Comparison of ENCODE assay signal across 16 mouse cellular contexts in the genomic region with DNA sequence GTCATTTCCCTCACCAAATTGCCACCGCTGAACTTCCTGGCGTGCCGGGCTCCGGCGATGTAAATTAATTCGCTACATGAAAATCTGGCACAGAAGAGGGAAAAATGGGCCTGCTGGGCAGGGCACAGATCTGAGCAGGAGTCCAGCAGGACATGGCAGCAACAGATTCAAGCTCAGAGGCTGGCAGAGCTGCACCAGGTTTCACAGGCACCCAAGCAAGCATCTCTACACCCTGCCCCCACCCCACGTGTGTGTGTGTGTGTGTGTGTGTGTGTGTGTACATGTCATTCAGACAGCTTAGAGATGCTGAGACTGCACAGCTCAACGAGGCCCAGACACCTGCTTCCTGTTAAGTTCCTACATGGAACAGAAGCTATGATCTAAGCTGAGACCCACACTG.
DNase-seq lines count a peak whose midpoint lies in the region; ATAC-seq lines count a peak whose summit lies in the region.
"Had no signal": no experiment of that assay in that cellular context is flagged by ENCODE, and none has a peak within 500 bp of the region (broad histone marks: within the 10 kb centered on the region; RNA-seq: fewer than 3 reads in every experiment).

No protein-coding gene starts in this region.

- no peak overlapping the region for H3K9ac ChIP-seq in midbrain, embryonic 13.5 days (replicated peaks)
- H3K9ac ChIP-seq in midbrain, embryonic 16.5 days (ENCODE audit: low read depth, low read length): no peak overlapping the region
- no peak overlapping the region for H3K9ac ChIP-seq in forebrain, embryonic 15.5 days (replicated peaks)
- no peak overlapping the region for H3K9ac ChIP-seq in intestine, embryonic 15.5 days
- H3K9ac ChIP-seq: heart, embryonic 13.5 days; liver, embryonic 14.5 days had no signal

- 63% methylated on average over 8 of the region's 8 CpGs for WGBS in midbrain, embryonic 13.5 days
- 37% methylated on average over 8 of the region's 8 CpGs for WGBS in midbrain, embryonic 16.5 days
- 26% methylated on average over 8 of the region's 8 CpGs for WGBS in forebrain, embryonic 15.5 days
- WGBS in intestine, embryonic 15.5 days: 81% methylated on average over 8 of the region's 8 CpGs

- no peak for DNase-seq in cerebellum, postnatal 4 days (ENCODE audit: low spot score in 2 of 2)
- DNase-seq in thymus, postnatal 36 days: peak; percentile 66 to 80
- DNase-seq in adrenal gland, postnatal 4 days (ENCODE audit: low spot score in 2 of 2): no peak
- DNase-seq: adrenal gland, postnatal 36 days; kidney, adult 9 months had no signal

- no peaks in the 10 kb centered on the region for H3K27me3 ChIP-seq in midbrain, embryonic 13.5 days
- no peaks in the 10 kb centered on the region for H3K27me3 ChIP-seq in midbrain, embryonic 16.5 days (ENCODE audit: control insufficient read depth, insufficient read depth, low read depth, low read length)
- no peaks in the 10 kb centered on the region for H3K27me3 ChIP-seq in forebrain, embryonic 15.5 days
- no peaks in the 10 kb centered on the region for H3K27me3 ChIP-seq in intestine, embryonic 15.5 days (replicated peaks)
- H3K27me3 ChIP-seq: heart, embryonic 13.5 days had no signal

- ATAC-seq in cerebellum, adult (ENCODE audit: insufficient number of reproducible peaks, low FRiP score, low TSS enrichment): peak; percentile 38
- 0 out of 2 replicates have a peak, but pooled peaks have one; percentile 9 for ATAC-seq in midbrain, embryonic 13.5 days
- ATAC-seq in midbrain, embryonic 16.5 days: no peak
- peak; percentile 30; the same call in 1 of the 2 replicates for ATAC-seq in forebrain, embryonic 15.5 days (replicated peaks)
- ATAC-seq in intestine, embryonic 15.5 days: no peak
- ATAC-seq: hindbrain, embryonic 16.5 days had no signal

- peak overlapping the region; percentile 14; the same call in 1 of the 2 replicates for H3K27ac ChIP-seq in midbrain, embryonic 13.5 days
- no peak overlapping the region for H3K27ac ChIP-seq in midbrain, embryonic 16.5 days (ENCODE audit: low read length)
- H3K27ac ChIP-seq in forebrain, embryonic 15.5 days (replicated peaks): 0 out of 2 replicates have a peak overlapping the region, but pooled peaks have one; percentile 5
- H3K27ac ChIP-seq in intestine, embryonic 15.5 days: no peak overlapping the region
- H3K27ac ChIP-seq: heart, embryonic 13.5 days; layer of hippocampus, adult 2 months; liver, embryonic 14.5 days; macrophage; stomach, postnatal 0 days had no signal

- H3K36me3 ChIP-seq in midbrain, embryonic 13.5 days: no peaks in the 10 kb centered on the region
- H3K36me3 ChIP-seq in midbrain, embryonic 16.5 days (ENCODE audit: control insufficient read depth, insufficient read depth, low read length): no peaks in the 10 kb centered on the region
- H3K36me3 ChIP-seq in forebrain, embryonic 15.5 days: no peaks in the 10 kb centered on the region
- H3K36me3 ChIP-seq in intestine, embryonic 15.5 days: no peaks in the 10 kb centered on the region
- H3K36me3 ChIP-seq: heart, embryonic 13.5 days had no signal

- H3K9me3 ChIP-seq in midbrain, embryonic 13.5 days: no peaks in the 10 kb centered on the region
- H3K9me3 ChIP-seq in midbrain, embryonic 16.5 days (replicated peaks; ENCODE audit: control insufficient read depth, low read length, poor library complexity, severe bottlenecking): no peaks in the 10 kb centered on the region
- H3K9me3 ChIP-seq in forebrain, embryonic 15.5 days: no peaks in the 10 kb centered on the region
- no peaks in the 10 kb centered on the region for H3K9me3 ChIP-seq in intestine, embryonic 15.5 days
- H3K9me3 ChIP-seq: heart, embryonic 13.5 days had no signal

- no peak overlapping the region for H3K4me2 ChIP-seq in midbrain, embryonic 13.5 days (replicated peaks)
- no peak overlapping the region for H3K4me2 ChIP-seq in midbrain, embryonic 16.5 days (ENCODE audit: low read length)
- no peak overlapping the region for H3K4me2 ChIP-seq in forebrain, embryonic 15.5 days (replicated peaks)
- no peak overlapping the region for H3K4me2 ChIP-seq in intestine, embryonic 15.5 days (replicated peaks)
- H3K4me2 ChIP-seq: heart, embryonic 13.5 days had no signal

- no peak overlapping the region for H3K4me3 ChIP-seq in midbrain, embryonic 13.5 days (replicated peaks)
- no peak overlapping the region for H3K4me3 ChIP-seq in midbrain, embryonic 16.5 days (ENCODE audit: low read depth, low read length)
- no peak overlapping the region for H3K4me3 ChIP-seq in forebrain, embryonic 15.5 days
- no peak overlapping the region for H3K4me3 ChIP-seq in intestine, embryonic 15.5 days (replicated peaks)
- H3K4me3 ChIP-seq: heart, embryonic 13.5 days; layer of hippocampus, adult 2 months had no signal

- H3K4me1 ChIP-seq in midbrain, embryonic 13.5 days (replicated peaks): peaks cover 30% of the 10 kb centered on the region
- peaks cover 12% of the 10 kb centered on the region; the same call in 1 of the 2 replicates for H3K4me1 ChIP-seq in midbrain, embryonic 16.5 days (ENCODE audit: control insufficient read depth, insufficient read depth, low read length)
- H3K4me1 ChIP-seq in forebrain, embryonic 15.5 days: peaks cover 16% of the 10 kb centered on the region; the same call in 1 of the 2 replicates
- H3K4me1 ChIP-seq in intestine, embryonic 15.5 days (replicated peaks): 0 out of 2 replicates have a peak, but pooled peaks cover 7% of the 10 kb centered on the region
- H3K4me1 ChIP-seq: heart, embryonic 13.5 days had no signal

Comparison
In these comparisons a context has a peak if more than half of its experiments do, and no peak if none do; other contexts are left out.
1. ATAC-seq: peak in cerebellum, adult (single experiment), midbrain, embryonic 13.5 days (single experiment) and forebrain, embryonic 15.5 days (single experiment); none in midbrain, embryonic 16.5 days (single experiment) and intestine, embryonic 15.5 days (single experiment).
2. H3K27ac ChIP-seq: peak in midbrain, embryonic 13.5 days (single experiment) and forebrain, embryonic 15.5 days (single experiment); none in midbrain, embryonic 16.5 days (single experiment) and intestine, embryonic 15.5 days (single experiment).
3. DNase-seq: peak in thymus, postnatal 36 days (2 of 2); none in cerebellum, postnatal 4 days (0 of 2) and adrenal gland, postnatal 4 days (0 of 2).